Mouse (Mus musculus): ENCODE results near the gene Hs3st2.

Gene Hs3st2

GRCm38 (mm10) chr7:121456716-121457115 lies 65.1 kb downstream of the Hs3st2 start:
- DNase-seq (ENCODE audit: extremely low read depth, insufficient read length, low spot score): no peak

DNA sequence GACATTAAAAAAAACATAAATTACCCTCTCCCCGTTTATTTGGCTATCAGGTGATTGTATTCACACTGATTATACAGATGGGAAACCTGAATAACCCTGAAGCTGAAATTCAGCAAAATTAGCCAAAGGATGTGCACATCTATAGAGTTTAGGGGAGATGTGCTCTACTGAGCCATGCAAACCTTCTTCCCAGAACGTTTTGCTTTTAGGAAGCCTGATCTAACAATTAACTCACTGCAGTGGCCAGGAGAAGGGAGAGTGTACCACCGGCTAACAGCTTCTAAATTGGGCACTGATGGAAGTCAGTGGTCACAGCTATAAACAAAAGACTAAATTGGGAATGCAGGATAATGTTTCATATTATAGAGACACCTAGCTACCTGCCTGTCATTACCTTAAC lies 66.4 kb downstream of the Hs3st2 start:
- DNase-seq (ENCODE audit: extremely low read depth, insufficient read length, low spot score): no peak

- DNase-seq (ENCODE audit: extremely low read depth, insufficient read length, low spot score): no peak
These were observed 69.0 kb downstream of the Hs3st2 start for GRCm38 (mm10) chr7:121460626-121461025.

DNA sequence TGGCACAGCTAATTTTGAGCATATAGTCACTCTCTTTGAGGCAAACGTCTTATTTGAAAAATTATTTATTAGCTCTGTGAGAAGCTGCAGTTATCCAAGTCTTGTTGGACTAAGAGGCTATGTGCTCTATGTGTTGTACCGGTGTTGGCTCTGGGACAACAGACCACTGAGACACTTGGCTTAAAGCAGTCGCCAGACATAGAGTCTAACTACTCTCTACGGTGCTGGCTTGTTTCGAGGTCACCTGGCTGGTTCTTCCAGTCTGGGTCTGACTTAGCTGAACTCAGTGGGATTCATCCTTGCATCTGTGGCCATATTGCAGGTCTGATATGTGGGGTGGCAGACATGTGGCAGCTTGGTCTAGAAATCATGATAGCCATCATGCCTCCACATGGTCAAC lies 72.8 kb downstream of the Hs3st2 start:
- no peak for DNase-seq (ENCODE audit: extremely low read depth, insufficient read length, low spot score)

- DNase-seq (ENCODE audit: extremely low read depth, insufficient read length, low spot score): no peak
These were observed 73.5 kb downstream of the Hs3st2 start for GRCm38 (mm10) chr7:121465111-121465510.

DNA sequence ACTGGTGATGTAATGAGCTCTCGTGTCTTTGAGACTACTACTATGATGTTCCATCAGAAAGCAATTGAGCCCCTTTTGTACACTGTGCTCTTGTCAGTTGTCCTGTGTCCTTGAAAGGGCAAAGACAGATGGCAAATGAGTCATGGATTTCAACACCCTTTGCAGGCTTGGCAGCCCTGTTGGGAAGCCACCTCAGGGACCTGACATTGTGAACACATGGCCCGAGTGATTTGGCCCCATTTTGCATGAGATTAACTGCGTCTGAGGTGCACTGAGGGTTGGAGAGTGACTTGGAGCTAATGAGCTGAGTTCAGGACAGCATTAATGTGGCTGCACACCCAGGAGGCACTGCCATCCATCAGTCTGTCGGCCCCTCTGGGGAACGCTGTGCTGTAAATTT lies 74.7 kb downstream of the Hs3st2 start:
- DNase-seq (ENCODE audit: extremely low read depth, insufficient read length, low spot score): no peak

DNA sequence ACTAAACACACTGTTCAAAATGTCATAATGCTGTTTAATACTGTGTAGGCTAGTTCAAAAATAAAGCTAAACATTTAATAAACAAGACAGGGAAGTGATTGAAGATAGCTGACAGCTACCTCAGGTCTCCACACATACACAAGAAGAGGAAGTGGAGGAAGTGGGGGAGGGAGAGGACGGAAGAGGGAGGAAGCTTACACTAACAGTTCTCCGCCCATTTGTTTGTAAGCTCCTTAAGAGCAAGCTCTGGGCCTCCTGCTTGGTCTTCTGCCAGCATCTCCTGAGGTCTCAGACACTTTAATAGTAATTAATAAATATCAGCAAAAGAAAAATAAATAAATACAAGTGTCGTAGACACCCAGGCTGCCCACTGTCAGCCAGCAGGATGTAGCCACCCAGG lies 77.8 kb downstream of the Hs3st2 start:
- DNase-seq (ENCODE audit: extremely low read depth, insufficient read length, low spot score): no peak

DNA sequence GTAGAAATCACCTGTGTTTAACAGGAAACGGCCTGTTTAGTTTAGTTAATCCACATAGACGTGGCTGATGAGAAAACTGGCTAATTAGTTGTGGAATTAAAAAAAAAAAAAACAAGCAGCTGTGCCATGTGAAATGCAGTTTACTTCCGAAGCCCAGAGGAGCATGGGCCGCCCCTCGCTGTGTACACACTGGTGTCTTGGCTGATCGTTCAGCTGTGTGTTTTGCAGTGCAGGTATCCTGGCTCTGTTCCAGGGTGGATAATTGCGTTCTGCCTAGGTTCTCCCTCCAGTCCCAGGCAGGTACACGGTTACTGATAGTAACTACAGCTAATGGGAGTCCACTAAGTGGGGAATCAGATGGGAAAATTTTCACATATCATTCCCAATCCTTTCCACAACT lies 86.6 kb downstream of the Hs3st2 start:
- DNase-seq (ENCODE audit: extremely low read depth, insufficient read length, low spot score): no peak

DNA sequence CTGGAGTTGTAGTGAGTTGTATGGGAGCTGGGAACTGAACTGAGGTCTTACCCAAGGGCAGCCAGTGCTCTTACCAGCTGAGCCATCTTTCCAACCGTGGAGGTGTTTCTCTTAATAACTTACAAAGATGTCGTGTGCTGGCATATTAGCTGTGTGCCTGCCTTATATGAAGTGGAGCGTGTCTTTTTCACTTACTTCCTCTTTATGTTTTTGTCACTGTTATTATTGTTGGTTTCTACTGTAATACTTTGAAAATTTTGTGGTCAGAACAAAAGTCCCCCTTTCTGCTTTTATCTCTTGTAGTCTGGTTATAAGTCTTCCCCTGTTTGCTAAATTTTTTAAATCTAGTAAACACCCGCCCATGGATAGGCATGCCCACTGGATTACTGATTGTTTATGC lies 88.4 kb downstream of the Hs3st2 start:
- DNase-seq (ENCODE audit: extremely low read depth, insufficient read length, low spot score): no peak

DNA sequence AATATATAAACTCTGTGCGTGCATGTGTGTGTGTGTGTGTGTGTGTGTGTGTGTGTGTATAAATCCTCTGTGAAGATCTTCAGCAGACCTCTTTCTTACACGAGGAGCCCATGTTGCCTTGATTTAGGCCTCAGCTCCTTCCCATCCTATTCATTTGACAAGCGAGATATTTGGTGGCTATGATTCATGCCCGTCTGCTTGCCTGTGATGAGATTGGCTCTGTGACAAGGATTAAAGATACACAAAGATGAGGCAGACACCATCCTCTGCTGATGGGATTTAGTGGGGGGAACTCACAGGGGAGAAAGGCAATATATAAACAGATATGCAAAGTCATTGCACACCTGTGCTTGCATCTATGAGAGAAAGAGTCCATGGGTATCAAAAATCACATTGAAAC lies 92.9 kb downstream of the Hs3st2 start:
- no peak for DNase-seq (ENCODE audit: extremely low read depth, insufficient read length, low spot score)

- no peak for DNase-seq (ENCODE audit: extremely low read depth, insufficient read length, low spot score)
These were observed 93.6 kb downstream of the Hs3st2 start for GRCm38 (mm10) chr7:121485266-121485665.

- DNase-seq (ENCODE audit: extremely low read depth, insufficient read length, low spot score): no peak
These were observed 95.6 kb downstream of the Hs3st2 start for GRCm38 (mm10) chr7:121487291-121487690.

GRCm38 (mm10) chr7:121489401-121489800 lies 97.7 kb downstream of the Hs3st2 start:
- no peak for DNase-seq (ENCODE audit: extremely low read depth, insufficient read length, low spot score)

- DNase-seq (ENCODE audit: extremely low read depth, insufficient read length, low spot score): no peak
These were observed 99.9 kb downstream of the Hs3st2 start for GRCm38 (mm10) chr7:121491455-121492005.

GRCm38 (mm10) chr7:121500516-121500915 lies 108.9 kb downstream of the Hs3st2 start:
- DNase-seq (ENCODE audit: extremely low read depth, insufficient read length, low spot score): no peak

DNA sequence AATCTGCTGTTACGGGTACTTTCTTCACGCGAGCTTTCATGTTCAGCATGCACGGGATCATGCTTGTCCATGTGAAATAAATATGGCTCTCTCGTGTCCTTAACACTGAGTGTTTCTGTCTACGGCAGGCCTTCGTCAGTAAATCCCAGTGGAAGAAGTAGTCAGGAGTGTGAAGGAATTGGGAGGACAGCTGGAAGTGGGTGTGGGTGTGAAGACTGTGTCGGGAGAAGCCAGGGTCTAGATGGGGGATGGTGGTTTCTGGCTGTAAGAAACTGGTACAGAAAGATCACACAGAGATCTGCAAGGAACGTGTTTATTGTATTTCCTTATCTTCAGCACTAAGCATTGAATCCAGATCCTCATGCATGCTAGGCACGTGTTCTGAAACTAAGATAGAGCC lies 110.0 kb downstream of the Hs3st2 start:
- DNase-seq (ENCODE audit: extremely low read depth, insufficient read length, low spot score): no peak

DNA sequence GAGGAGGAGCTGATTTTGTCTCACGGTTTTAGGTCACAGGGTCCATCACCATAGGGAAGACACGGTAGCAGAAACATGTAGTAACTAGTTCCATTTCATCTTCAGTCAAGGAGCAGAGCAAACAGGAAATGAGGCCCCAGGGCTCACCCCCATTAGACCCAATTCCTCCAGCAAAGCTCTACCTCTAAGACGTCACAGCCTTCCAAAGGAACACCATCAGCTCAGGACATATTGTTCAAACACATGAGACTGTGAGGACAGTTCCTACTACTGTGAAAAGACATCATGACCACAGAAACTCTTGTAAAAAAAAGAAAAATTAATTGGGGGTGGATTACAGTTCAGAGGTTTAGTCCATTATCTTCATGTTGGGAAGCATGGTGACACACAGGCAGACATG lies 125.1 kb downstream of the Hs3st2 start:
- no peak for DNase-seq (ENCODE audit: extremely low read depth, insufficient read length, low spot score)

DNA sequence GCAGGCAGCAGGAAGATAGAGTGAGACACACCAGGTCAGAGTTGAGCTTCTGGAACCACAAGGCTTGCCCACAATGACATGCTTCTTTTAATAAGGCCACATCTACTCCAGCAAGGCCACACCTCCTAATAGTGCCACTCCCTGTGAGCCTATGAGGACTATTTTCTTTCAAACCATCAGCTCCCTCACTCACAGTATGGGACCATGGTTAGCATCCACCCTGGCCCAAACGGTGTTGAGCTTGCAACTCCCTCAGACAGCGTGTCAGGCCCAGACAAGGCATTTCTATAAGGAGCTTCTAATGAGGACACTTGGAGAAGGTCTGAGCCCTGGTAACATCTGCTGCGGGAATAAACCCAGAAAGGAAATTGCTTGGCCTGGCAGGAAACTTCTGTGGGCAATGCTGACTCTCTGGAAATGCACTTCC lies 125.5 kb downstream of the Hs3st2 start:
- DNase-seq (ENCODE audit: extremely low read depth, insufficient read length, low spot score): peak; percentile 11

DNA sequence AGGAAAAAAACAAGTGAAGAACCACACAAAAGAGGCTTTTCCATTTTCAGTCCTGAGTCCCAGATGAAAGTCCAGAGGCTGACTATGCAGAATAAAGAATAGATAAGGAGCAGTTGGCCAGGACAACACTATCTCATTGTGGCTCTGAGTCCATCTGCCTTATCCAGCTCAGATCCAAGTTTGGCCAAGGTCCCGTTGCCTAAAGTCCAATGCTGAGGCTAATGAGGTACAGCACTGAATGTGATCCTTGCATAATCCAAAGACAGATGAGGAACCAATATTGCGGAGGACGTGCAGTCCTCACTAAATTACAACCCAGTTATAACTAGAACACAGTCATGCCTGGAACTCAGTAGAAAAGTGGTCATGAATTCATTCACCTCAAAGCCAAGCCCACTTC lies 130.5 kb downstream of the Hs3st2 start:
- no peak for DNase-seq (ENCODE audit: extremely low read depth, insufficient read length, low spot score)

- no peak for DNase-seq (ENCODE audit: extremely low read depth, insufficient read length, low spot score)
These were observed 137.4 kb downstream of the Hs3st2 start for GRCm38 (mm10) chr7:121529023-121529422.

- no peak for DNase-seq (ENCODE audit: extremely low read depth, insufficient read length, low spot score)
These were observed 142.0 kb downstream of the Hs3st2 start for GRCm38 (mm10) chr7:121533639-121534038.

DNA sequence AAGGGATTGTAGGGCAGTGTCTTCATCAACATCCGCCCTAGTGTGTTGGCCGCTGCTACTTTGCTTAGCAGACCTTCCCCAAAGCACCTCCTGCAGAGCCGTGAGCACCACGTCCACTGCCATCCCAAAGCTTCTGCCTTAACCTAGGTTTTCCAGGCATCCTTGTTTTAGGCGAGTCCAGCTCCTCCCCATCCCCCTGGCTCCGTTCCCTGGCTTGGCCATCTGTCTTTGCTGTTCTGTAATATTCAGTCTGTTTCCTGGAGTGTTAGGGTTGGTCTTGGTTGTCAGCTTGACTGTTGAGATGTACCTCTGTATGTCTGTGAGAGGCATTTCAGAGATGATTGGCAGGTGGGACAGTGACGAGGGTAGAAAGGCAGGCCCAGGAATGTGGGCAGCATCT lies 142.7 kb downstream of the Hs3st2 start:
- DNase-seq (ENCODE audit: extremely low read depth, insufficient read length, low spot score): no peak

DNA sequence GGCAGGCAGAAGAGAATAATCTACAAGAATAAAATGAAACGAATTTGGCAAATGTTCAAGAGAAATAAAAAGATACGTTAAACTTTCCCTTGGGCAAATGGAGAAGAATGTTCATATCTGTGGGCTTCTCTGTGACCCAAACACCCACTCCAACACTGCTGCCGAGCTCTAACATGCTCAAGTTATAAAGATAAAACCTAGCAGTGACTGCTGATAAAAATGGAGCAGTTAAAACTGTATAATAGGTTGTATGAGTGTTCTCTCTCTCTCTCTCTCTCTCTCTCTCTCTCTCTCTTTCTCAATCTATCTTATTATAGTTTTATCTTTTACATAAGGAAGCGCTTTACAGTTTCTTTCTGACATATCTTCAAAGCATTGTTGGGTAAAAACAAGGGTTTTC lies 144.3 kb downstream of the Hs3st2 start:
- no peak for DNase-seq (ENCODE audit: extremely low read depth, insufficient read length, low spot score)

Measured in 3134 (cell line).